Mouse (Mus musculus): Measurements from ENCODE around the gene D17Wsu92e. TPM values are rescaled to one million over a fixed set of nuclear protein-coding genes. Genes with fewer than 3 reads are reported as not detected.

D17Wsu92e gene
- polyA plus RNA-seq, 1 experiment = 81.5 TPM

GRCm38 (mm10) chr17:27709650-27710049, 110.8 kb downstream of the D17Wsu92e start:
- no peak for DNase-seq (ENCODE audit: low read depth, low spot score)
- WGBS = 84% methylated on average over 5 of the region's 5 CpGs

- no peak for DNase-seq (ENCODE audit: low read depth, low spot score)
- WGBS = 2% methylated on average over 25 of the region's 25 CpGs
Observed at GRCm38 (mm10) chr17:27707954-27708661, 112.3 kb downstream of the D17Wsu92e start.

DNA sequence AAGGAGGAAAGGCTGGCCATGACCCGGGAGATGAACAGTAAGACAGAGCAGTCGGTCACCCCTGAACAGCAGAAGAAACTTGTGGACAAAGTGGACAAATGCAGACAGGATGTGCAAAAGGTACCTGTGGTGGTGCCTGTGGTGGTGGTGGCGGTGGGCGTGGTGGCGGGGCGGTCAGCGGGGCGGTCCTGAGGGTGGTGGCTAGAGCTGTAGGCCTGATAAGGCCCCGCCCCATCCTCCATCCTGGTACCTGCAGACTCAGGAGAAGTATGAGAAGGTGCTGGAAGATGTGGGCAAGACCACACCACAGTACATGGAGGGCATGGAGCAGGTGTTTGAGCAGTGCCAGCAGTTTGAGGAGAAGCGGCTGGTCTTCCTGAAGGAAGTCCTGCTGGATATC, 114.8 kb downstream of the D17Wsu92e start:
- 56% methylated on average over 10 of the region's 10 CpGs for whole genome bisulfite sequencing
- DNase-seq (ENCODE audit: low read depth, low spot score) = no peak

DNA sequence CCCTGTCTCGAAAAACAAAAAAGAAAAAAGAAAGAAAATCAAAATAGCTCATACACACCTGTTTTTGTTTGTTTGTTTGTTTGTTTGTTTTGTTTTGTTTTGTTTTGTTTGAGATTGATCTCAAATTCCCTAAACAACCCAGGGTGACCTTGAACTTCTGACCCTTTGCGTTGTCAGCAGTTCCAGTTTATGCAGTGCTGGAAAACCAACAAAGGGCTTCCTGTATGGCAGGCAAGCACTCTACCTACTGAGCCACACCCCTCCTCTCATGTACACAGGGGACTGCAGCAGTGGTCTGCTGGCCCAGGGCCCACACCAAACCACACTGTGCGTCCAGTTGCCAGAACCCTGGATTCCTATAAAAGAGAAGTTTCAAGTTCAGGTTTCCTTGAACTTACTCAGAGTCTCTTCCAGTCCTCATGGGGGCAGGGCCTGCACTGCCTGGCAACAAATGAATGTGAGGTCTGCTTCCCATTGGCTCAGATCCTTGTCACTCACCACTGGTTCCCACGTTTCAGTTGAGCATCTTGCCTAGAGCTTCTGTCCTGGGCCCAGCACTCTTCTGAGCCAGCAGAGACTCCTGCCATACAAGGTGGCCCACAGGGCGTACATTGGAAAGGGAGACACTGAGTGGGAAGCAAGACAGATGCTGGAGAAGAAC, 116.4 kb downstream of the D17Wsu92e start:
- DNase-seq (ENCODE audit: low read depth, low spot score) = no peak
- 60% methylated on average over 5 of the region's 5 CpGs for WGBS

DNA sequence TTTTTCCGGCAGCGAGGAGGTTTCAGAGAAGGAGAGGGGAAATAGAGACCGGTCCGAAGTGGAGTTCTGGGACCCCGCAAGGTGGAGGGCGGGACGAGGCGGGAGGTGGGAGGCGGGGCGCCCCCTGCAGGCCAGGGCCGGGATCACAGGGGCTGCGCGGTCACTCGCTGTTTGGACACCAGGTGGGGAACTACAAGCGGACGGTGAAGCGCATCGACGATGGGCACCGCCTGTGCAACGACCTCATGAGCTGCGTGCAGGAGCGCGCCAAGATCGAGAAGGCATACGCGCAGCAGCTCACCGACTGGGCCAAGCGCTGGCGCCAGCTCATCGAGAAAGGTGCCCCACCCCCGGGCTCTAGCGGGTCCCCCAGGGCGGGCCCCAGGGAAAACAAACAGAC, 117.9 kb downstream of the D17Wsu92e start:
- 2% methylated on average over 34 of the region's 34 CpGs for WGBS
- DNase-seq (ENCODE audit: low read depth, low spot score) = no peak

GRCm38 (mm10) chr17:27701856-27702255, 118.6 kb downstream of the D17Wsu92e start:
- 92% methylated on average over 6 of the region's 6 CpGs for WGBS
- DNase-seq (ENCODE audit: low read depth, low spot score) = no peak

Other genes starting within 250 kb of the D17Wsu92e start
- gene Nudt3, start 197.2 kb downstream of the D17Wsu92e start, polyA plus RNA-seq (2012; rRNA removed) = 52.5 and 55.9 TPM in 2 replicates
- gene RPS10-NUDT3, start 185.4 kb downstream of the D17Wsu92e start, polyA plus RNA-seq (2012; rRNA removed) = not detected in 2 replicates
- 1,233 and 1,275 TPM in 2 replicates for gene Rps10, start 184.0 kb downstream of the D17Wsu92e start, polyA plus RNA-seq (2012; rRNA removed)
- 1.1 and 1.2 TPM in 2 replicates for gene Pacsin1, start 165.1 kb downstream of the D17Wsu92e start, polyA plus RNA-seq (2012; rRNA removed)
- 57.1 and 68.0 TPM in 2 replicates for gene Spdef, start 91.7 kb downstream of the D17Wsu92e start, polyA plus RNA-seq (2012; rRNA removed)
- gene Snrpc, start 17.5 kb upstream of the D17Wsu92e start, polyA plus RNA-seq (2012; rRNA removed) = 79.3 and 93.1 TPM in 2 replicates
- 2.2 and 3.5 TPM in 2 replicates for gene Uhrf1bp1, start 35.8 kb upstream of the D17Wsu92e start, polyA plus RNA-seq (2012; rRNA removed)
- gene Anks1, start 88.7 kb upstream of the D17Wsu92e start, polyA plus RNA-seq (2012; rRNA removed) = 19.8 and 27.3 TPM in 2 replicates
- gene Taf11, start 89.2 kb upstream of the D17Wsu92e start, polyA plus RNA-seq (2012; rRNA removed) = 8.1 and 9.3 TPM in 2 replicates

Measured in large intestine, adult 2 months (tissue).